Mouse (Mus musculus) CD8-positive naive resting alpha-beta T cell, adult 2 months (primary cell): ENCODE results near the gene Maml3.

Experiments
- DNase-seq, 2 experiments: peaks; one replicate each; pipeline ENCODE4 v3.0.0; 2022; ENCODE audit warnings: low read depth in 2 of 2, low spot score in 2 of 2

Maml3 gene

GRCm38 (mm10) chr3:52090230-52090873 lies 14.5 kb downstream of the Maml3 start:
- DNase-seq: no peak

DNA sequence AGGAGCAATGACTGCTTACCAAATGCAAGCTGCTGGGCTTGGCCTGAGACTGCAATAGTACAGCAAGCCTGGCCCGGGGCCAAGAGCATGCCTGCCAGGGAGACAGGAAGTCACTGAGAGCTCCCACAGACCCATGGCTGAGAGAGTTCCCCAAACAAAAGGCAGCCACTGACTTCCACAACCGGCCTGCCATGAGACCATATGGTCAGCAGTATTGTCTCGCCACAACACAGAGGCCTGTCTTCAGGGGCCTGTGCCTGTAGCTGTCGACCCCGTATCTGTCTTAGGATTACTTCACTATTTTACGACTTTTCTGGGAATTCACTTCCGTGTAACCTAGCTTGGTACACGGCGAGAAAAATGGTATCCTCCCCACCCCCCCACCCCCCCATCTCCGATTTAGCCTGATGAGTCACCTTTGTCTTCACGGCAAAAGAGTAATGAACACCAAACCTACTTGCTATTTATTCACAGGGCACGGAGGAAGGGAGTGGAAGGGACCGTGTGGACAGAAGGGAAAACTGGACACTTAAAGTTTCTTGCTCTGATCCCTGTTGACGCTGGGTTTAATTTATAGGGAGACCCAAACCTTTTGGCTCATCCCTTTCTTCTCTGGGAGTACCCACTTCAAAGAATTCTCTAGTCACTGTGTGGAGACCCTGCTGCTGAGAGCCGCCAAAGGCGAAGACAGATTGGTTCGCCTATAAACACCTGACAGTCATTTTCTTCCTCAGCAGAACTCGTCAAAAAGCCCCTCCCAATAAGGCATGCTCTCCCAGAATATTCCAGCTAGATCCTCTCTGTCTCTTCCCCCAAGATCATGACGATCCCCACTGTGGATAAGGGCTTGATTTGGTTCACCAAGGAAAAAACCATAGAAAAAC lies 16.2 kb downstream of the Maml3 start:
- peak; percentile 55 to 71 for DNase-seq

- no peak for DNase-seq
These were observed 17.1 kb downstream of the Maml3 start for GRCm38 (mm10) chr3:52087636-52088280.

GRCm38 (mm10) chr3:52078763-52079162 lies 26.1 kb downstream of the Maml3 start:
- DNase-seq: no peak

- DNase-seq: no peak
These were observed 30.9 kb downstream of the Maml3 start for GRCm38 (mm10) chr3:52073959-52074358.

DNA sequence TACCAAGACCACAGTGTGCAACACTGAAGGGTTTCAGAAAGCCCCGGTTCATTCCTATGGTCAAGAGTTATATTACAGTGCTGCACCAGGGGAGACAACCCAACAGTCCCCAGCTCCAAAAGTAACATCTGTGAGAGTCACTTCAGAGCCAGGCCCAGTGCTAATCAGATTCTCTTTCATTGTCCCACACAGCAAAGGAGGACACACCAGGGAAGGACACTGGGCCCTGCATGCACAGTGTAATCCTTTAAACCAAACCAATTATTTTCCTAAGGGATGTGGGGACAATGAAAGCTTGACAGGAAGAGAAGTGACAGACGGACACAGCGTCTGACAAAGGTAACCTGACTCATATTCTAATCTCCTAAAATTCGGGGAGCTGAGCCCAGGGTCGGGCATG lies 32.9 kb downstream of the Maml3 start:
- DNase-seq: no peak

DNA sequence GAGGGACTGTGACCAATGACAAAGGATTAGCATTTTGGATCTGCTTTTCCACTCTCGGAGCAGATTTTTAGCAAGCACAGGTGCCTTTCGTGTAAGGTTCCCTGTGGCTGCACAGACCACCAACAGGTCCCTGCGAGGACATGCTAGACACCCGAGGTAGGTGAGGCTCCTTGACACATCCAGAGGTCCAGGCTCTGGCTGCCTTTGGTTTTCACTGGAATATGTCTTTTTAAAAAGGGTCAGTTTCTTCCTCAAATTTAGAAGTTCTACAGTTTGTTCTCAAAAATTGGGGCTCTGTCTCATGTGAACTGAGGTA lies 34.8 kb downstream of the Maml3 start:
- no peak for DNase-seq

- DNase-seq: peak; percentile 59 to 67
These were observed 35.3 kb downstream of the Maml3 start for GRCm38 (mm10) chr3:52069304-52070162.

DNA sequence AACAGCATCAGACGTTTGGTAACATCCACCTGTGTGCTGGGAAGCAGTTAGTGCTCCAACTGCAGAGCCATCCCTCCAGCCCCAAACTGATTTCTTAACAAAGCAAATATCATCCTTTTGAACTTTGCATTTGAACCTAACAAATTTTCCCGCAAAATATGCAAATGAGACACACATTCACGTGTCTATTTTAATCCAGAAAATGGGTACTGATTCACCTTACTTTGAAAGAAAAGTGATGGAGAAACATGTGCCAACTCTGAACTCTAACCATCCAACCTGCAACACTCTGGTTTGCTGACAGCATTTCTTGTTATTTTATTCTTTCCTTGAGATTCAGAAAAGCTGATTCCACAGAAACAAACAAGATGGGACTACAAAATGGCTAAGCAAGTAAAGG lies 36.0 kb downstream of the Maml3 start:
- DNase-seq: no peak

GRCm38 (mm10) chr3:52067181-52067580 lies 37.7 kb downstream of the Maml3 start:
- no peak for DNase-seq

DNA sequence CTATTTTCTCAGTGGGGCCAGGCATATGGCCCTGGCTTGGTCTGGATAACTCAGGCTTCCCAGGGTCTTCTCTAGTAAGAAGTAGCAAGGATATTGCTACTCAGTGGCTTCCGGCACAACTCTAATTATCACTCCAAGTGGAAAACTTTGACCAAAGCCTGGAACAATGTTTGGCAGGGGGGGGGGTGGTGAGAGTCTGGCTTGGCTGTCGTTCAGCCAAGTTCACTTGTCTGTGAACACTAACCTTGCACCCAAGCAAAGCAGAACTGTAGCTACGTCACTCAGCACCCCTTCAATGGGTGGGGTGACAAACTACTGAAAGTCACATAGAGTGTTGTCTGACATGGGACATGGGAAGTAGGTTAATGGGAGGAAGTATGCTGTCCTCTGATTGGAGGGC lies 38.7 kb downstream of the Maml3 start:
- DNase-seq: no peak

GRCm38 (mm10) chr3:52063261-52063655 lies 41.6 kb downstream of the Maml3 start:
- no peak for DNase-seq

DNA sequence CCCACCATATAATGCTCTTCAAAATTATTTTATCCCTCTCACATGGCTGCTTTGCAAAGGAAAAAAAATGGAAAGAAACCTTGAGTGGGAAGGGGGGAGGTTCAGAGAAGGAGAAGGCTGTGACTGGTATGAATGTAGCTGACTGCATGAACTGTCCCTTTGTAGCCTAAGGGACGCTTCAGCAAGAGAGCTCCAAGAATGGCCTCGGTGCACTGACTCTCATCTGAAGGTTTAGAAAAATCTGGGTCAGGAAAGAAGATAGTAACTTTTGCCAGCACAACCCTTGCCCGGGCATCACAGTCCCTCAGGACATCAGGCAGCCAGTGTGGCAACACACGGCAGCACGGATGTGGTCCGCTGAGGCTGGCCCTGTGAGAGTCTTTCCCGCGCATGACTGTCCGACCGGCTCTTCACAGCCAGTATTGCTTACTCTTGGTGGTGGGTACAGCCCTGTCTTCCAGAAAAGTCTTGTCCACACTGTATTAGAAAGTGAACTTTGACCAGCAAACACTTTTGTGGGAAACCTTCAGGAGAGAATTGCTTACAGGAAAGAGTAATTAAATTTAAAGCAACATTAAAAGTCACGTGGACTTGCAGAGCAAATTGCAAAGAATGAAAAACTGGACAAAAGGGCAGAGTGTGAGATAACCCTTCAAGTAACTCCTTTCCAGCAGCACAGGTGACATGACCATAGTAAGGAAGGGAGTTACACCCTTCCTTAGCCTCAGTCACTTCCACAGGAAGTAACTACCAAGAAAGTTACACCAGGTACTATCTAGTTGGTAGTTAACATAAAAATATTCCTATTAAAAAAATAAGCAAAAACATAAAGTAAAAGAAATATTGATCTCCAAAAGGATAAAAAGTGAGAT lies 42.3 kb downstream of the Maml3 start:
- no peak for DNase-seq

GRCm38 (mm10) chr3:52061472-52062388 lies 43.1 kb downstream of the Maml3 start:
- no peak for DNase-seq

- no peak for DNase-seq
These were observed 44.0 kb downstream of the Maml3 start for GRCm38 (mm10) chr3:52060886-52061285.

- DNase-seq: no peak
These were observed 53.1 kb downstream of the Maml3 start for GRCm38 (mm10) chr3:52051801-52052200.

GRCm38 (mm10) chr3:52048082-52048481 lies 56.8 kb downstream of the Maml3 start:
- DNase-seq: no peak

- no peak for DNase-seq
These were observed 57.3 kb downstream of the Maml3 start for GRCm38 (mm10) chr3:52047537-52047936.

DNA sequence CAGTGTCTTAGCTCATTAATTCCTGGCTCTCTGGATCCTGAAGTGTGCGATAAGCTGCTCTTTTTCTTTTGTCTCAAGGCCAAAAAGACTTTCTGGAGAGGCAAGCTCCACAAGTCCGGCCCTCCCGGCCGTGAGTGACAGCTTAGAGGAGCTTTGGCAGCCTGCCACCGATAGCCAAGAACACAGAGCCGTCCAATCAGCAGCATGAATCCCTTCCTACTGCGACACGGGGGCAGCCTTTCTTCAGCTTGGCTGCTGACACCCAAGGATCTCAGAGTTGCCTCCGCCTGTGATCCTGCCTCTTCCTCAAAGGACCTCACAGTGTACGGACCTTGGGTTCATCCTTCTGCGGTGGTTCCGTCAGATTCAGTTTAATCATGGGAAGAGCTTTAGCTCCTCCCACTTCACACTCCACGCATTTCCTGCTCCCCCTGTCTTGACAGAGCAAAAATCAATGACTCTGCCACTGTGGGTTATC lies 57.9 kb downstream of the Maml3 start:
- peak; percentile 45 to 69 for DNase-seq
